Mouse (Mus musculus) urinary bladder, adult 2 months (tissue): ENCODE data around the gene Midn. TPM values are rescaled to one million over a fixed set of nuclear protein-coding genes. Genes with fewer than 3 reads are reported as not detected.

ENCODE experiments used
- DNase-seq: peaks from one replicate; pipeline ENCODE4 v3.0.0; 2022; ENCODE audit warnings: low spot score
- polyA plus RNA-seq: library from polyadenylated mRNA; depleted of rRNA; stranded (reverse); fragments of >200 nt; gene quantifications from 2 replicates; pipeline ENCODE4 v1.2.3, GENCODE M21; 2012; rRNA removed

Gene Midn
- polyA plus RNA-seq, result 21.2 and 30.5 TPM in 2 replicates

DNA sequence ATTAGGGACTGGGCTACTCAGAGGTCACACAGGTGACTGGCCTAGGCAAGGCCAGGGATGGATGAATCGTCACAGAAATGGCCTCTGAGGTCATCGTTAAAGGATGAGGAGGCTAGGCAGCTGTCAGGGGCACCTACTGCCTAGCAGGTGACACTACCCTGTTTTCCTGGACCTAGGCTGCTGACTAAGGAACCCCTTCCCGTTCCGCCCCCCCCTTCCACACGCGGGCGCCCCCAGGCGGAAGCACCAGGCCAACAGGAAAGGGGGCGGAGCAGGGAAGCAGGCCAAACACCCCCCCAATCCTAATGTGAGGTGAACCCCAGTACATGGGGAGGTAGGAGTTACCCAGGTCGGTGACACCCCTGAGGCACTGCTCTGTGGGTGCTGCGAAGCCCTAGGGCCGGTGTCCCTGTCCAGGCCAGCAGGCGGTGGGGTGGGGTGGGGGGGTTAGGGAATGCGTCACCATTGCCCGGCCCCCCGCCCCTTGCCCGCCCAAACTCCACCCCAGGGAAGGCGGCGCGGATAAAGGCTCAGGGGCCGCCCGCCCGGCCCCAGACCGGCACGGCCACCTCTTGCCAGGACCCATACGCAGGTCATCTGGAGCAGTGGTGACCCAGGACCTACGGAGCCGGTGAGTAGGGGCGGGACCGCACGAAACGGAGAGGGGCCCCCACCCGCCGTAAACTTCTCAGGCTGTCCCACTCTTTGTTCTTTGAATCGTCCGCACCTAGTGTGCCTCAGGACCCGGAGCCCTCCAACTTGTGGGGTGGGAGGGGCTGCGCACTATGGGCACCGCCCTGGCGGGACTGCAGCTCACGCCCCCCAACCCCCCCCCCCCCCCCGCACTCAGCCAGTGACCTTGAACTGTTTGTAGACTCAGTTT lies at the start of gene Midn:
TSS of gene Midn (plus strand) at position 554 of the 883 bp plus-strand sequence.
- DNase-seq, result peak; percentile 90

DNA sequence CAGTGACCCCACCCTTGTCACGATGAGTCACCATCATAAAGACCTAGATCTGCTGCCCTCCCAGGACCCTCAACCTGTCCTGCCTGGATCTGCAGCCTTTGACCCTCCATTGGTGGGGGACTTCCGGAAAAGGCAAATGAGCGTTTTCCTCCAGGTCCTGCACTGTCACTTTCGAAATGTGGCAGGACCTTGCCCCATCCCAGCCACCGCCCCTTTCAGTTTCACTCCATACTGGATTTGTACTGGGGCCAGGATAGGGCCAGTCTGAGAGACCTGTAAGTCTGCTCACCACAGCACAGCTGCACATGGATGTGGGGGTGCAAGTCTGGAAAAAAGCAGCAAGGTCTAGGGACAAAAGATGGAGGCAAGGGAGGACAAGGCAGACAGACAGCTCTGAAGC lies 49.4 kb upstream of the Midn start:
- no peak for DNase-seq

DNA sequence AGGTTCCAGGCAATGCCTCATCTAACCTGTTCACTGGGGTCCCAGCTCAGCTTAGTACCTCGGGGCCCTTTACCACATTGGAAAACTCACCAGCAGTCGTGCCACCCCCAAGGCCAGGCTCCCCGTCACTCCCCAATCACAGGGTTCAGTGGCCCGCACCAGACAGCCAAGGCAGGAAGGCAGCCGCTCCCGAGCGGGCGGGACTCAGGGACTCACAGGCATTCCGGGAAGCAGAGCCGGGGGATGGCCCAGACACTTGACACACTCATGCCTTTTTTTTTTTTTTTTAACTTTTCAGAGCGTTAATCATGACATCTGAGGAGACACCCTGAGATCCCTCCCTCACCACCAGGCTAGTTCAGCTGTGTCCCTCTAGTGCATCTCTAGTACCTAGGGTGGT lies 47.1 kb upstream of the Midn start:
- DNase-seq, result no peak

DNA sequence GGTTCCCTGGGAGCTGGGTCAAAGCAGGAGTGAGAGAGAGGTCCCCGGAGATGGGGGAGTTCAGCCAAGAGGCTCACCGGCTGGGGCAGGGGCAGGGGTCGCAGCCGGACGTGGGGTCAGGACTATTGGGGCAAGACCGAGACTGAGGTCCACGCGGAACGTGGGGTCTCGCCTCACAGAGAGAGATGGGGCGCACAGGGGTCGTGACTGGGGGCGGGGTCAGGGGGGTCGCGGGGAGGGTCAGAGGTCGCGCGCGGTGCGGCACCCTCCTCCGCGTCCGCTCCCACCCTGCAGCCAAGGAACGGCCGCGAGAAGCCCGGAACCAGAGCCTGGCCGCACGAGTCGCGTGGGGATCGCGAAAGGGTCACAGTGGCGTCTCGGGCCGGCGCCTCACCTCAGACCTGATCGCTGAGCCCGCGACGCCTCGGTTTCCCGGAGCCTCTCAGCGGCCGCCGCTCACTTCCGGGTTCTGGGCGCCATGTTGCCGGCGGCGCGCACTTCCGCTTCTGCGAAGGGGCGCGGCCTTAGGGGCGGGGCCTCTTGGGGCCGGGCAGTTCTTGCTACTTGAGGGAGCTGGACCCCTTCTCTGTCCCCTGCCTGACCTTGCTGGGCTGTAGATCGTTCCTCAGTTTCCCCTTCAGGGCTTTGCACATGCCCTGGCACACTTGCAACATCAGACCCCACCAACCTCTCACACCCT lies 45.7 kb upstream of the Midn start:
- DNase-seq, result peak; percentile 76

DNA sequence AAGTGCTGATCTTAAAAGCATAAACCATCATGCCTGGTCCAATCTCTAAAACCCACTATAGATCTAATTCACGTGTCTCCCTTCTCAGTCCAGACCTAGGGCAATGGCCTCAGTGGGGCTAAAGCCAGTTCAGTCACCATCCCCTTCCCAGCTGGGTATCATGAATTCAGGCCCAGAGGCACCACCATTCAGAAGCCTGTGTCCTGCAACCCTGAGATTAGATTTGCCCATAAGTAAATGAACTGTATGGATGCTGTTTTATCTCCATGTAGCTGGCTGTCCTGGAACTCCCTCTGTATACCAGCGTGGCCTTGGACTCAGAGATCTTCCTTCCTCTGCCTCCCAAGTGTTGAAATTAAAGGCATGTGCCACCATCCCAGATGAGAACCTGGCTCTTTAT lies 45.0 kb upstream of the Midn start:
- DNase-seq, result no peak

DNA sequence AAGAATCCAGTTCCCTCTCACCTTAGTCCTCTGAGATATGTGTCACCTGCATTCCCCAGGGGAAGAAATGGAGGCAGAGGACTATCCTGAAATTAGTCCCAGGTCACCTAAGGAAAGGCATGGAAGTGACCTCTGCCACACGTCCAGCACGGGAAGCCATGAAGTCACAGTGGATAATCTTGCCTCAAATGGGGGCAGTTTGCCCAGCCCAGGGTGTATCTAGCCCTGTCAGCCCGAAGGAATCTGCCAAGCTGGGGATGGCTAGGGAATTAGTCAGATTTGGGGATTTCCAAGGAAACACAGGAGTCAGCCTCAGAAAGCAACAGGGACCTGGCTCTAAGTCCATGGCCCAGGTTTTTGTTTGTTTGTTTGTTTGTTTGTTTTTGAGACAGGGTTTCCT lies 43.9 kb upstream of the Midn start:
- DNase-seq, result no peak

DNA sequence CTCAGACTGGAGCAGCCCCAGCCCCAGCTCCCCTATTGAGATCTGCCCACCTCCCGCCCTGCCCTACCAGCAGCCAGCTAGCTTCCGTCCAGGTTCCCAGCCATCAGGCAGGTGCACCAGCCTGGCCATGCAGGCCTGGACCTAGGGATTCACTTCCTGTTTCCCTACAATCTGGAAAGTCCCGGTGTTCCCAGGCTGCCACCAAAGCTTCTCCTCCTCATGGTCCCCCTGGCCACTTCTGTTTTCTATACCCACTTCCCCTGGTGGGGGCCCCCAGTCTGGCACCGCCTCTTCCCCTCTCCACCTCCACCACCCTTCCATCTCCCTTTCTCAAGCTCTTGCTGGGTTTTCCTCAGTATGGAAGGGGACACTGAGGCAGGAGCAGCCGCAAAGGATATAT lies 42.6 kb upstream of the Midn start, which contains the start of gene Sbno2:
TSS of gene Sbno2 (minus strand) at position 112 of the 400 bp plus-strand sequence.
- DNase-seq, result no peak

DNA sequence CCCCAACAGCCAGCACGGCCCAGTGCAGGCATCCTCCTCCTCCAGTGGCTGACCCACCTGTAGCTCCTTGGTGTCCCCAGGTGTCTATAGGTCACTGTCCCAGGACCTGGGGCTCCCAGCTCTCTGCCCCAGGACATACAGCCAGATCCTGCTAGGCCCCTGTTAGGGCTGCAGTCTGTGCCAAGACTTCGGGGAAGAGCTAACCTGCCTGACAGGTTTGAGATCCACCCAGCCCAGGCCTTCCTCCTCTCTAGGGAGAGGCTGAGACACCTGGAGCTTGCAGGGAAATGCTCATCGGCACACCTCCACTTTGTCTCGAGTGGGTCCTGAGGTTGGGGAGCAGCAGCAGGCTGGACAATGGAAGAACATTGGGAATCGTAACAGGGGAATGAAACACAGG lies 42.1 kb upstream of the Midn start:
- DNase-seq, result peak; percentile 54

DNA sequence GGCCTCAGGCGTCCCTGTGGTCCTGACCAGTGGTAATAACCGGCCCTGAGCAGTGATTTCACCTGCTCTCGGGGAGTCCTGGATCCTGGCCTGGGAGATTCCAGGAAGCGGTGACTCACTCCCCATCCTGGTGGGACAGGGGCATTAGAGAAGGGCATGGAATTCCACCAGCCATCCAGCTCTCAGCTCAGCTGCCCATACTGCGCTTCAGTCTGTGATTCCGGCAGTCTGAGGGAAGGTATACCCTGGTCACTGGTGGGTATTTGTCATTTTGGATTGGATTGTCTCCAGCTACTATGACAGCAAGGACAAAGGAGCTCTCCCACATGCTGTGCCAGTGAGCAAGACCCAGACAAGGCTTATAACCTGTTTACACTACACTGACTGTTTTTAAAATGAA lies 40.4 kb upstream of the Midn start:
- no peak for DNase-seq

DNA sequence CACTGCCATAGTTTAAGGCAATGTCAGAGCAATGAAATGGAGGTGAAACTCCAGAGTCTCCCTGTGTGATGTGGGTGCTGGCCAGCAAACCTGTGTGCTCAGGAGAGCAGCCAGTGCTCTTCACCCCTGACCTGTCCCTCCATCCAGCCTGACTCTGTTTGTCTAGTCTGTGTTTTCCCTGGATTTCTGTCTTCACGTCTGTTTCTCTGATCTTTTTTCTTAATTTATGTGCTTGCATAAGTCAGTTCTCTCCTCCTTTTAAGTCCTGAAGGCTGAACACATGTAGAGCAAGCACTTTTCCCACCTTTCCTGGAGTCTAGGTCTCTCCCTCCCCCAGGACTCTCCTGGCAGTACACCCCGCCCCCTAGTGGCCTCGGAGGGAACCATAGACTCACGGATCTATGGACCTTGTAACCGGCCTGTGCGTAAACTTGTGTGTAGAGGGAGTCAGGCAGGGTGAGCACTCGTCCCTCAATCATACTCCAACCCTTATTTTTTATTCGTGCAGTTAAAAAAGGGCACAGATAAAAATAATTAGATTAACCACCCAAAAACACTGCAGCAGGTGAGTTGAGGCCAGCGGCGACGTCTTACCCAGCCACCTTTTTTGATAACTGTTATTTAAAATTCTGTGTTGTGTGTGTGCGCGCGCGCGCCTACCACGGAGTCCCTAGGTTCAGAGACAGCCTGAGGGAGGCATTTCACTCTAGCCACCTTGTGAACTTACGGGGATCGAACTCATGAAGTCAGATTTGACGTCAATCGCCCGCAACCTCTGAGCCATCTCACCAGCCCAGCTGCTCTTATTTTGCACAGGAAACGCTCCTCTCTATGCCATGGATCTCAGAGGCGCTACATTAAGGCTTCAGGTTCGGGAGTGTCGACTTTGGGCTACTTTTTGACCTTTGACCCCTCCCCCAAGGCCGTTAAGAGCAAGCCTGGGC lies 33.5 kb upstream of the Midn start:
- DNase-seq, result peak; percentile 81

DNA sequence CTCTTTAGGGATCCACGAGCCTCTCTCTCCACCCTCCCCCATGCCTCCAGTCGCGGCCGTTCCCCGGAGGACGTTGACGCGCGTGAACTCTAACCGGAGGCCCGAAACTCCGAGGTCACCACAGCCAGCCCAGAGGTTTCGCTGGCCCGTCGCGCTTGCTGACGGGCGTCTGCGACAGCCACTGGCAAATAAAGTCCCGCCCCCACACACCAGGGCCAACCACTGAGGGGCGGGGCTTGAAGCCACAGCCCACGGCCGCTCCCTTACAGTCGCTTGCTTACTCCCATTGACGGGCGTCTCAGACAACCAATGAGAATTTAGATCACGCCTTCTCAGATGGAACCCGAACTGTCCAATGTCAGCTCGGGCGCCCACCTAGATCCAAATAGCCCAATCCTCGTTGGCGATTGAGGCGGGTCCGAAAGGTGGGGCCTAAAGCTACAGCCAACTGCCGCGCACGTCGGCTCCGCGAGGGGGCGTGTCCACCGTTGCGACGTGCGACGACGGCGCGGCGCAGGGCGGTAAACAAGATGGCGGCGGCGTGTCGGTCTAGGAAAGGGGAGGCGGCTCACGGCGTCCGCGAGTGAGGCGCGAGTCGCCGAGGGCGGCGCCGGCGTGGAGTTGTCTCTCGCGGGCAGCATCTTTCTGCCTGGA lies 32.7 kb upstream of the Midn start, which contains the start of gene Stk11:
TSS of gene Stk11 (plus strand) at position 514 of the 654 bp plus-strand sequence.
- DNase-seq, result peak; percentile 93

DNA sequence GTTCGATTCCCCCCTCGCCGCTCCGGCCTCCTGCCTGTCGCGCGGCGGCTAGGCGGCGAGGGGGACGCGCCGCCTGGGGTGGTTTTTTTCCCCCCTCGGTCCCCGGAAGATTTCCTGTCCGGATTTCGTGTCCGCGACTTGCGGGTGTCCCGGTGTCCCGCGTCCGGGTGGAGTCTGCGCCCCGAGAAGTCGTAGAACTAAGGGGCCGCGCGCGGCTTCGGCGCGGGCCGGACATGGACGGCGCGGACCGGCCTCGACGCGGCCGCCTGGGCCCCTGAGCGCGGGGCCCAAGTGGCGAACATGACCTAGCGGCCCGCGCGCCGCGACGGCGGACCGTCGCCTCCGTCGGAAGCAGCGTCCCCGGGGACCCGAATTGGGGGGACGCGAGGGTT lies 32.1 kb upstream of the Midn start:
- no peak for DNase-seq

DNA sequence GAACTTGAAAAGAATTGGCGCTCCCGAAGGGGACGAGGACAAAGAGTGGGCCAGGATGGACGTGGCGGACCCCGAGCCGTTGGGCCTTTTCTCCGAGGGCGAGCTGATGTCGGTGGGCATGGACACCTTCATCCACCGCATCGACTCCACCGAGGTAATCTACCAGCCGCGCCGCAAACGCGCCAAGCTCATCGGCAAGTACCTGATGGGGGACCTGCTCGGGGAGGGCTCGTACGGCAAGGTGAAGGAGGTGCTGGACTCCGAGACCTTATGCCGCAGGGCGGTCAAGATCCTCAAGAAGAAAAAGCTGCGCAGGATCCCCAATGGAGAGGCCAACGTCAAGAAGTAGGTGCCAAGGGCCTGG lies 31.5 kb upstream of the Midn start:
- no peak for DNase-seq

DNA sequence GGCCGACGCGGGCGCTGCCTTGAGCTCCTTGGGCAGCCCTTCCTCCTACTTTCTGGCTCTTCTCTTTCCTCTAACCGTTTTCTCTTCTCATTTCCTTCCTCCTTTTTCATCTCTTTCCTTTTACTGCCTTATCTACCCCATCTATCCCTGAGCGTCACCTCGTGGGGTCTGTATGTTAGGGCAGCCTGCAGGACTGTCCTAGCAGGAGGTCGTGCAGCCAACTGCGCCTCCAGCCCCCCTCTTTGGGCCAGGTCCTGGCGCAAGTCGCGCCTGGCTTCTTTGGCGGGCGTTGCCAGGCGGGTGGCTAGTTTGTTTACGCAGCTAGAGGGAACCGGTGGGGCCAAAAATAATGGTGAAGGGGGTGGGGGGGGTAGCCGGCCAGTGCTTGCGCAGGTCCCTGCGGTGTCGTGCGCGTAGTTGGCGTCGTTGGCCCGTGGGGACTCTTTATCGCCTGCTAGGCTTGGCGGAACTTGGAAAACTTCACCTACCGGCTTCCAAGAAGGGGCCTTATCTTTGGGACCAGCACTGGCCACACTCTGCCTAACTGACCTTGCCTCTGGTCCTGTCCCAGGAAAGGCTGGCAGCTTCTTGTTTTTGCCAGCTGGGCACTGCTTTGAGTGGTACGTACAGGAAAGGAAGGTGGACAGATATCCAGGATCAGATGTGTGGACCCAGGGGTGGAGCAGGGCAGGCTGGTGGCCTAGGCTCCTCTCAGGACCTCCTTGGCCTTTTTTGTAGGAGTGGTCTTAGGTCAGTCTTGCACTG lies 31.0 kb upstream of the Midn start:
- no peak for DNase-seq

DNA sequence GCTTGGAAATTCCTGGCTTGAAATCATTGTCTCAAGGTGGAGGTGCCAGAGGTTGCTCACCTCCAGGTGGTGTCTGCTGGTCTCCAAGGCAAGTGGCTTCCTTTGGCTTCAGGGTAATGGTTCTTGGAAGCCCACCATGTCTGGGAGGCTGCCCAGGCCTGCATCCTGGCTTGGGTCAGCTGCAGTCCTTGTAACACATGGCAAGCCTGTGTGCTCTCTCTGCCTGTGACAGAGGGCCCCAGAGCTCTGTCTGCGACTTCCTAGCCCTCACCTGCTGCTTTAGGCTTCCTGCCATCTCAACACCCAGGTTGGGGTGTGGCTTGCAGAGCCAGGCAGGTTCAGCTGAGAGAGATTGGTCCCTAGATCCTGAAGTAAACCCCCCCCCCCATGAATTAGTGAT lies 30.3 kb upstream of the Midn start:
- DNase-seq, result no peak

DNA sequence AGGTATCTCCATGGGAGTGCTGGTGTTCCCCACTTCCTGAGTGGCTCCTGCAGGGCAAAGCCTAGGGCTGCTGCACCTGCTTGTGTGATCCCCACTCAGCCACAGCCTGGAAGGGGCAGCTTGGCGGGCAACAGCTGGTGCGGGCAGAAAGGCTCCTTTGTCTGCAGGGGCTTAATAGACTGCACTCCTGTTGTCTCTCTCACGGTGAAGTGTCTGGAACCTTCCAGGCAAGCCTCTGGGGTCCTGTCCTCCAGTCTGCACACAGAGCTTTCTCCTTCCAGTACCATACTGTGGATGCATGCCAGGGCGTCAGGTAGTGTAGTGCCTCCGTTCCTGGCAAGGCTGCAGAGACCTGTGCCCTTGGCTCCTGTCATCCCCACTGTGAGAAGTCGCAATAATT lies 29.5 kb upstream of the Midn start:
- no peak for DNase-seq

DNA sequence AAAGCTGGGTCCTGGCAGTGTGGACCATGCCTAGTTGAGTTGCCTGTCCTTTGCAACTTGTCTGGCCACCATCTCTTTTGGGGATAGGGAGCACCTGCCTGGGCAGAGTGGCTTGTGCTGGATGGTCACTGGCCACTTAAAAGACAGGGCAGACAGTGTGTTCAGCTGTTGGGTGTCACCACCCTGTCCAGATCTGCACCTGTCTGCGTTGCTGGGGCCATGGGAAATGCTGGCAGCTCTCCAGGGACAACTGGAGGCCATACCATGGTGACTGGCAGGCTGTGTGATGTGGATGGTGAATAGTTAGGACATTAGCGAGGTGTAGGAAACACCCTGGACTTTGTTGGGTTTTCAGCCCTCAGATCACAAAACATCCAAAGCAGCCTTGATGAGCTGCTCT lies 27.9 kb upstream of the Midn start:
- no peak for DNase-seq

DNA sequence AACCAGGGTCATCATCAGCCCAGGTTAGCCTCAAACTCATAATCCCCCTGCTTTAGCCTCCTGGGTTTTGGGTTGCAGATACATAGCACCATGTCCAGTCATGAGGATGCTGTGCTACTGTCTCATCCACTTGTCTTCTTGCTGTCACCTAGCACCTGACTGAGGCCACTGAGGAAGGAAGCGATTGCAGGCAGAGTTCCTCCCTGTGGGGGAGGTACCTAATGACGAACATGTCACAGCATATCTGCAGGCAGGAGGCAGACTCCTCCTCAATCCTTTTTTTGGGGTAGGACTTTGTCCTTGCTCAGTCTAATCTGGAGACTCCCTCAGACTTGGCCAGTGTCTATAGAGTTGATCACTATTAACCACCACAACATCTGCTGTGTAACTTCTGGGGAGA lies 26.4 kb upstream of the Midn start:
- no peak for DNase-seq

DNA sequence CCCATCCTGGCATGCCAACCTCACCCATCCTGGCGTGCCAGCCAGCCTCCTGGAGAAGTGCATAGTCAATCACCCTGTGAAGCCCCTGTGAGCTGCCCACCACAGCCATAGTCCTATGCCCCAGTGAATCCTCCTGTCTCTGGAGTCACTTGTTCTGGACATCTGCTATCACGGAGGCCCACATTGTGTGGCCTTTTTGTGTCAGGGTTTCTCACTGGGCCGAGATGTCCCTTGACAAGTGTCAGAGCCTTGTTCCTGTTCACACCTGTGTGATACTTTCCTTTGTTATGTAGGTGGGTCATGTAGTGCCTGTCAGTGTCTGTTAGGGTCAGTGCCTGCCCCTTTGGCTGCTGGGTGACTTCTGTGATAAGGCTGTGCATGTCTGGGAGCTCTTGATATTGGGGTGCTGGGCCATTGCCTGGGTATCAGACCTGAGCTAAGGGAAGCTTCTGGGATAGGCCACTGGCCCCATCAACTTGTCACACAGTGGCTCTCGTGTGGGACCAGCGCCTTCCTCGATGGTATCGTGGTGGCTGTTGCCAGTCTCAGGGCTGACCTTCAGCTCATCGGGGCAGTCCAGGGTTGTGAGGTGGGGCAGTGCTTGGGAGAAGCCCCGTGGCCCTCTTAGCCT lies 24.0 kb upstream of the Midn start:
- DNase-seq, result no peak

DNA sequence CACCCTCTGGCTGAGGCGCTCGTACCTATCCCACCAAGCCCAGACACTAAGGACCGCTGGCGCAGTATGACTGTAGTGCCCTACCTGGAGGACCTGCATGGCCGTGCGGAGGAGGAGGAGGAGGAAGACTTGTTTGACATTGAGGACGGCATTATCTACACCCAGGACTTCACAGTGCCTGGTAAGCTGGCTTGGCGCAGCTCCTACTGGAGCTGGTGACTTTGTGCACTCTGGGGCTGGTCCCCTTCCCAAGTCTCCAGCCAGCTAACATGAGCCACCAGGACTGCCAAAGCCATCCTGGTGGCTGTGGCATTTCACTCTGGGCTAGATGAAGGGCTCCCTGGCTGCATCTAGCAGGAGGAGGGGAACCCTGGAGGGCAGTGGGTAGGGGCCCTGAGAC lies 20.2 kb upstream of the Midn start:
- DNase-seq, result no peak
